Mouse (Mus musculus) heart, postnatal 36 days (tissue): ENCODE measurements around the gene AI597479. TPM values are rescaled to one million over a fixed set of nuclear protein-coding genes. Genes with fewer than 3 reads are reported as not detected.
"Not testable (repeated sequence)": the region's sequence is repeated elsewhere in the genome, so short reads cannot be mapped to it uniquely, and the experiment has no call there.

Experiments
- DNase-seq, 2 experiments: peaks; one replicate each; pipeline ENCODE4 v3.0.0; 2021 to 2022
- intact Hi-C: fragments of 180-260 bp; cut with DNase I; formaldehyde crosslinking; loops from one replicate; pipeline ENCODE4 v1.15.1; 2025
- total RNA-seq, 2 experiments: library from RNA; stranded (reverse); gene quantifications; 2 replicates each; pipeline ENCODE4 v1.2.3; 2021

Gene AI597479
- total RNA-seq, 2 experiments from 2014 or later: 17.6 to 19.9 TPM

DNA sequence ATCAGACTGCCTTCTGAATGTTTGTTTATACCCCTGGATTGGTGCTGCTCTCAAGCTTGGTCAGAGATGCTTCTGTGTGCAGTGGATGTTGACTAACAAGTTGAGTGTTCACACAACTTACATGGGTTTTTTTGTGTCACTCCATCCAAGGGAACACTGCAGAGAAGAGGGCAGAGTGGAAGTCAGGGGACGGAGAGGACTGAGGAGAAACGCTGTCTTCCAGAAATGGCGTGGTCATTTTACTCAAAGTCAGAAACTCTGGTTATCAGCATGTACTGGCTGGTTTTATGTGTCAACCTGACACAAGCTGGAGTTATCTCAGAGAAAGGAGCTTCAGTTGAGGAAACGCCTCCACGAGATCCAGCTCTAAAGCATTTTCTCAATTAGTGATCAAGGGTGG is 22.4 kb downstream of the AI597479 start:
- DNase-seq: no peak
- intact Hi-C loops: no loop called here

DNA sequence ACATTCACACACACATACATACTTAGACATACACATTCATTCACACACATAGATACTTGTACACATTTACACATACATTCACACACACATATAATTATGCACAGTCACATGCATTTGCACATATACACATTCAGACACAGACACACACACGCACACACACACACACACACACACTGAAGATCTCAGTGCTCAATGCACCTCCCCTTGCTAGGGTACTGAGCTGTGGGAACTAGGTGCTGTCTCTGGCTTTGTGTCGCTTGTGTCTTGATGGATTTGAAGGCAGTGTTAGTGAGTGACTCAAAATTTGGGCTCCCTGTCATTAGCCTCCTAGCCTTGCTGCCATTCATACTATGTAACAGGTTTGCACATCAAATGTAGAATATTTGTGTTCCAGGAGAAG is 24.1 kb downstream of the AI597479 start:
- DNase-seq: no peak
- intact Hi-C loops: no loop called here

DNA sequence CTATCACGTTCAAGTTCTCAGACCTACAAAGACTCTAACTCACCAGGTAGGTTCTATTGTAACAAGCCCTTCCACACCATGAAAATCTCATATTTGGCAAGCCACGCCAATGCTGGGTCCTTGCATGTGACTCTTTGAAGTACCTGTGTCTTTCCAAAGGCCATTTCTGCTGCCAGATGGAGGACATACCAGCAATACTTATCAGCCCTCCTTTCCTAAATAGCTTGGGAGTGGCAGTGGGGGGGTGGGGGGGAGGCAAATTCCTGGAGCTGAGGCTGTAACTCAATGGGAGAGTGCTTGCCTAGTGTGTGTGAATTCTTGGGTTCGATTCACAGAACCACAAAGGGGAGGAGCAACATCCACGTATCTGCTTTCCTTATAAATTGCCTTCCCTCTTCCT is 26.2 kb downstream of the AI597479 start:
- intact Hi-C loops: no loop called here
- DNase-seq: no peak

DNA sequence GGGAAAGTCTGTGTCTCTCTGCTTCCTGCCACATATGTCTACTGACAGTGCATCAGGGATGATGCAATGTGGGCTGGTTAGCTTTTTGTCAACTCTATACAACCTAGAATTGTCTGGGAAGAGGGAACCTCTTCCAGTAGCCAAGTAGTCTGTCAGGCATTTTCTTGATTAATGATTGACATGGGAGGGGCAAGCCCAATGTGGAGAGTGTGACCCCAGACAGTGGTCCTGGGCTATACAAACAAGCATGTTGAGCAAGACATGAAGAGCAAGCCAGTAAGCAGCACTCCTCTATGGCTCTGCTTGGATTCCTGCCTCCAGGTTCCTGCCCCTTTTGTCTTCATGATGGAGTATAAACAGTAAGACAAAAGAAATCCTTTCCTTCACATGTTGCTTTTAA is 28.7 kb downstream of the AI597479 start:
- intact Hi-C loops: no loop called here
- DNase-seq: no peak

DNA sequence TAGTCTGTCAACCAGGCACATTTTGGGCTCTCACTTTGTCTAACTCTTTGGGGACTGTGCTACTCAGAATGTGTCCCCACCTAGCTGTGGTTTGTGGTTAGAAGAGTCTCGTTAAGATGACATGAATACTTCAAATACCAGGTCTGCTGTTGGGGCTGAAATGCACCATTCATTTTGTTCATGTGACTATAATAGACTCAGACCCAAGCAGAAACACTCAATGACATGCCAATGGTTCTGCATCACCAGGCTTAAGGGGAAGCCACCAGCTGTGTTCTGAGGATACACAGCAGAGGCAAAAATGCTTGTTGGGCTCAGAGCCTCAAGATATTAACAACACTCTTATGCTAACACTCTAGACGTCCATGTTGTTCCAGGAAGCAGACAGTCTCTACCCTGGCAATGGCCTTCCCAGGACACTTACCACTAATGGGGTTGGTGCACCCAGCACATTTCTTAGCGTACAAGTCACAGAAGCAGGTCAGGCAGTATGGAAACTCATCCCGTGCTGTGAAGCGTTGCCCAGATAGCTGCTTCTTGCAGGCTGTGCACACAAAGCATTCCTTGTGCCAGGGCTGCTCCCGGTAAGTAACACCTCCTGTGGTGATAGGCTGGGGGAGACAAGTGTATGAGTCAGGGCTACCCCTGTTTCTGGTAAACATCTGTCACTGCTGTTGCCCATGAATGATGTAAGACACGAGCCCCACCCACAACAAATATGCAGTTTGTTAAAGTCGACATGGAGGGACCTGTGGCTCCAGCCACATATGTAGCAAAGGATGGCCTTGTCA is 29.5 kb downstream of the AI597479 start:
- DNase-seq: no peak
- intact Hi-C loops: no loop called here

DNA sequence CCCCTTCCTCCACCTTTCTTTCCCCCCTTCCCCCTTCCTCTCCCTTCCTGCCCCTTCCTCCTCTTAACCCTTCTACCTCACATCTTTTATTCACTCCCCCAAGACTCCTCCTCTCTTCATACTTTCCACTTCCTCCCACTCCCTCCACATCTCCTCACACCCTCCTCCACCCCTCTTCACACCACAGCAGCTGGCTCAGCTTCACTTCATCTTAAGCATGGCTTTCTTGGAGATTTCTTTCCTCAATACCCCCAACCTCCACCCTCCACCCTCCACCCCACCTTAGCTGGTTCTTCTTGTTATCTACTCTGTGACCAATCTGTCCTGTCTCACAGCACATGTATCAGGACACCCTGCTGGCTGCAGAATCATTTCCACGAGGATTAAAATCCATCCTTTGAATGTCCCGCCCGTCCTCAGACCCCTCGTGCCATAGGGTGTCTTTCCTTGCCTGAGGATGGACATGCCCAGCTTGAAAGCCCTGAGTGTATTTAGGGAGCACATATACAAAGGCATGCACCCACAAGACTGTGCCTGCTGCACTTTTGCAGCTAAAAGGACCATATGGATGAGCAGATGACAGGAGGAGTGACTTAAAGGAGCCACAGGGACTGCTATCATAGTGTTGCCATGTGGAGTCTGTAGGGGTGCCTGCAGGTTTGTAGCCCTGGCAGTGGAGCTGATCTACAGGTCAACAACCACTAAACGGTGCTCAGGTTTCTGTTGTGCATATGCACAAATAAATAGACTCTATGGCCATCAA is 31.9 kb downstream of the AI597479 start:
- intact Hi-C loops: loop anchor here (10.0 kb wide), 1 partner anchor 414 kb away; no protein-coding TSS in a partner anchor
- no peak for DNase-seq

DNA sequence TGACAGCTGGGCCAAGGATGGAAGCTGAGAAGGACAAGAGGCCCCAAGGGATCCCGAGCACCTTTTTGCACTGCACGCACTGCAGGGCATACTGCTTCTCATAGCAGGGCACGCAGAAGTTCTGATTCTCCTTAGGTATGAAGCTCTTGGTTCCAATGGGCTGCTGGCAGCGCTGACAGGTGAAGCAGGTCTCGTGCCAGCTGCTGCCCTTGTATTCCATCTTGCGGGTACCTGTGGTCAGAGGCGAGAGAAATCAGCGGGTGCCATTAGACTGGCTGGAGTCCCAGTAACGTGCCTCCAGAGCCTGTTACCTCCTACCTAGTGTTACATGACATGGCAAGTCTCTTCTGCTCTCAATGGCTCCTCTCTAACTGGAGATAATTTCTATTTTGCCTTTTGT is 33.1 kb downstream of the AI597479 start:
- intact Hi-C loops: loop anchor here (10.0 kb wide), 1 partner anchor 413 kb away; no protein-coding TSS in a partner anchor
- DNase-seq: no peak

DNA sequence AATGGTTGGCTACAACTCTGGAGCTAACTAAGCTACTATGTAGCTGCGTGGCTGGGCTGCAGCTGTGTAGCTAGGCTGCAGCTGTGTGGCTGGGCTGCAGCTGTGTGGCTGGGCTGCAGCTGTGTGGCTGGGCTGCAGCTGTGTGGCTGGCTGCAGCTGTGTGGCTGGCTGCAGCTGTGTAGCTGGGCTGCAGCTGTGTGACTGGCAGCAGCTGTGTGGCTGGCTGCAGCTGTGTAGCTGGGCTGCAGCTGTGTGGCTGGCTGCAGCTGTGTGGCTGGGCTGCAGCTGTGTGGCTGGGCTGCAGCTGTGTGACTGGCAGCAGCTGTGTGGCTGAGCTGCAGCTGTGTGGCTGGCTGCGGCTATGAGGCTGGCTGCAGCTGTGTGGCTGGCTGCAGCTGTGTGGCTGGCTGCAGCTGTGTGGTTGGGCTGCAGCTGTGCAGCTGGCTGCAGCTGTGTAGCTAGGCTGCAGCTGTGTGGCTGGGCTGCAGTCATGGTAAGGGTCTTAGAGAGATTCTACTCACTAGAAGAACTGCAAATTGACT is 38.0 kb downstream of the AI597479 start:
- not testable (repeated sequence) for DNase-seq
- intact Hi-C loops: loop anchor here (5.0 to 10.0 kb wide), 2 partner anchors 408 to 601 kb away; no protein-coding TSS in a partner anchor

DNA sequence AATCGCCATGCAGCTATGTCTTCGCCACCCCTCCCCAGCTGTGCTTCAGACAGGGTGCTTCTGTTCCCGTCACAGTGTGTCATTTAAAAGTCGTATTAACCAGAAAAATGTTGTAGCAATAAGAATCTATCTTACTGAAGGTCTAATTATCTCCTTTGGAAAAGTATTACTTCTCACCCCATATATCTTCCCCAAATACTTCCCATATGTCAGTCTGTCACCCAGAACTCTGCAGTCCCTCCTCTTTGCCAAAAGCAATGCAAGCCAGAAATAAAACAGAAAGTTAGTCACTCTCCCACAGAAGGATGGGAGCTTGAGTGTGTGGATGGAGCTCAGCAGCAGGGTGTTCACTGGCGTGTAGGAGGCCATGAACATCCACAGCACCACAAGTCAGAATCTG is 38.8 kb downstream of the AI597479 start:
- DNase-seq: no peak
- intact Hi-C loops: loop anchor here (5.0 to 10.0 kb wide), 2 partner anchors 407 to 600 kb away; no protein-coding TSS in a partner anchor

DNA sequence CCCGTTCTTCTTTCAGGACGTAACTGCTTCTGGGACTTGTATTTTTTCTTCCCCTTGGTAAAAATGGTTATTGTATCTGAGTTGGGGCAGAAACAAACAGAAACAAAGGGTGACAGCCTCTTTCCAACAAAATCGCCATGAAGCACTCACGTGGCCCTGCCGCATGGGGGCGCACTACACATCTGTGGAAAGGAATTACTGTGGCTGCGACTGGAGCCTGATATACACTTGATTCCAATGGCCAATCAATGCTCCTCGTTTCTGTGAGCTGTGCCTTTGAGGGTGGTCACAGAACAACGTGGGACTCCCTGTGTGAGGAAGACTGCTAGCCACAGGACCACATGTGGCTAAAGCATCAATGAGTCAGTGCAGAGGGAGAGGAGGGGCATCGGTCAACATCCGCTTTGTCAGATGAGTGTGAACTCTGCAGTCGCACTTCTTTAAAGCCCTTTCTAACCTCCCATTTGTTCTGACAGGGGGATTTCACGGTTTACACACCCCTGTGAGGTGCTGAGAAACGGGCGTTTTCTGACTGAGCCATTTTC is 39.8 kb downstream of the AI597479 start:
- intact Hi-C loops: loop anchor here (5.0 to 10.0 kb wide), 2 partner anchors 406 to 599 kb away; no protein-coding TSS in a partner anchor
- no peak for DNase-seq

DNA sequence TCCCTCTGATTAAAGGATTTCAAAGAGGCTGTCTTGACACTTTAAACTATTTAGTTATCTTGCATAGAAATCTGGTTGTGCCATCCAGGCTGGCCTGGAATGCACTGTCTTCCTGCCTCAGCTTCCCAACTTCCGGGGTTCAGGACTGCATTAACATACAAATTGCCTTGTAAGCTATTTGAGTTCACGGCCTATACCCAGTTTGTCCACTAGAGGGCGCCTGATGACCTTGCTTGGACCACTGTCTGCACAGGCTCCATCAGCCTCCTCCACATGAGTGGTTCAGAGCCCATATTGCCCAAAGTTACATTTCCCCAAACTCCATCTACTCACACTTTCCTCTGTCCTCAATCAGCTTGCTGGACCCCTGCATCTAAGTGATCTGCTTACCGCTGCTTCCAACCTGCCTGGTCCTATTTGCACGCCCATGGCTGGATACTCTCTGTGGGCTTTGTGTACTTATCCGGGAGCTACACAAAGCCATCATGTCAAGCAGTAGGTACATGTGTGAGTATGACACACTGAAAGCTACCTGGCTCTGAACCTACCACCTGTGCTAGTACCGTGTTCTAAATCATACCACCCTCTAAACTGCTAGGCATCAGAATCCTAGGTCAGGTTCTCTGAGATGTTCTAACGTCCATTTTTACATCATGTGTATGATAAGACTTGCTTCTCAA is 41.2 kb downstream of the AI597479 start:
- intact Hi-C loops: loop anchor here (1.0 to 10.0 kb wide), 3 partner anchors 125 to 598 kb away; no protein-coding TSS in a partner anchor
- peak; percentile 86 to 88 for DNase-seq

DNA sequence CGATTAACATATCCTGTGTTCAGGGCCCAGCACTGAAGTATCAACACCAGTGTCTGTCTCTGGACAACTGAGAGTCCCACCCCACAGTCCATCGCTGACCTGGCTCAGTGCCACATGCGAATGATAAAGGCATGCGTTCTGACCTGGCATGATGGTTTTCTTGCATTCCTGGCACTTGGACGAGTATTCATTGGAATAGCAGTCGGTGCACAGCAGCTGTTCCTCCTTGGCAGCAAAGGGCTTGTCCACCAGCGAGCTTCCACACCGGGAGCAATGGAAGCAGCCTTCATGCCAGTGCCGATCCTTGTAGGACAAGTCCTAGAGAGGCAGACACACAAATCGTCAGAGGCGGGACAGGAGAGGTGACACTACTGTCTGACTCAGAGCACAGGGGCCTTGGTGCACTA is 43.0 kb downstream of the AI597479 start:
- no peak for DNase-seq
- intact Hi-C loops: no loop called here

DNA sequence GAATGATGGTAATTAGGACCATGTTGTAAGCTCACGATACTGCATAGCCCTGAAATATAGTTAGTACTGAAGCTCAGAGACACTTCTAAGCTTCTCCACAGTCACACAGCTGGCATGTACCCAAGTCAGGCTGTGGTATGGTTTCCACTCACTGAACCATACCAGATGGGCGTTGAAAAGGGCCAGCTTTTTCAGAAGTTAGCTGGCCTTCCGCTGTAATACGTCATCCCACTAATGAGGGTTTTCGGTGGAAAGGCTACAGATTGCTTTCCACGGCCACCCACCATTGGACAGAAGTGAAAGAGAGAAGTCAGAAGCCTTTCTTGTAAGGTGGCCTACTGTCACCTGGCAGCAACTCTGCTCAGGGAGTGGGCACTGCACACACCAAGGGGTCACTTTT is 44.3 kb downstream of the AI597479 start:
- intact Hi-C loops: loop anchor here (1.0 kb wide), 1 partner anchor 121 kb away; no protein-coding TSS in a partner anchor

DNA sequence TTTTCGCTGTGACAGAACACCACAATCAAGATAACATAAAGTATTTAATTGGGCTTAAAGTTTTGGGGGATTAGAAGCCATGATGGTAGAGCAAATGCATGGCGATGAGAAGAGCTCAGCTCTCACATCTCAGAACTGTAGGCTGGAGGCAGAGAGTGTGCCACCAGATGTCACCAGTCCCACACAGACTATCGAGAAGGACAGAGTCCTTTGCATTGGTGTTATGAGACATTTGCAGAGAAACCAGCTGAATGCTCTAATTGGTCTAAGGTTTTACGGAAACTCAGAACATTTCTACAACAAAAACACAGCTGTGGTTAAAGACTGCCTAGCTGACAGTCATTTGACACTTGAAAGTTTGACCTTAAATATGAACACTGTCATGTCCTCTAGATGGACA is 44.8 kb downstream of the AI597479 start:
- intact Hi-C loops: loop anchor here (1.0 kb wide), 1 partner anchor 121 kb away; no protein-coding TSS in a partner anchor
- no peak for DNase-seq

More for the DNA sequence above, 44.3 kb downstream of the AI597479 start:
- no peak for DNase-seq

DNA sequence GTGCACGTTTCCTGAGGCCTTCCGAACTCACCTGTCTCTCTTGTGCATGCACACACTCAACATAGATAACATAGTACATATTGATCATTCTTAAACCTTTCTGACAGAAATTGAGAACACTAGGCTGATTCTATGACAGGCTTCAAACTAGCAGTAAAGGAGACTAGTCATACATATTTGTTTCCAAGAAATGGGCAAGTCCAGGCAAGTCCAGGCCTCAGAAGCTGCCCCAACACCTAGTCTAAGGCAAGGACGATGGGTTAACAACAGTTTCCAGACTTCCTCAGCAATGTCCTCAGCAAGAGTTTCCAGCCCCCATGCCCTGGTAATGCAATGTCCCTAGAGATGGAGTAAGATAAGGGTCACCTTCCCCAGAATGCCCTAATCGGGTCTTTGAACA is 45.3 kb downstream of the AI597479 start:
- no peak for DNase-seq
- intact Hi-C loops: loop anchor here (1.0 kb wide), 1 partner anchor 121 kb away; no protein-coding TSS in a partner anchor

DNA sequence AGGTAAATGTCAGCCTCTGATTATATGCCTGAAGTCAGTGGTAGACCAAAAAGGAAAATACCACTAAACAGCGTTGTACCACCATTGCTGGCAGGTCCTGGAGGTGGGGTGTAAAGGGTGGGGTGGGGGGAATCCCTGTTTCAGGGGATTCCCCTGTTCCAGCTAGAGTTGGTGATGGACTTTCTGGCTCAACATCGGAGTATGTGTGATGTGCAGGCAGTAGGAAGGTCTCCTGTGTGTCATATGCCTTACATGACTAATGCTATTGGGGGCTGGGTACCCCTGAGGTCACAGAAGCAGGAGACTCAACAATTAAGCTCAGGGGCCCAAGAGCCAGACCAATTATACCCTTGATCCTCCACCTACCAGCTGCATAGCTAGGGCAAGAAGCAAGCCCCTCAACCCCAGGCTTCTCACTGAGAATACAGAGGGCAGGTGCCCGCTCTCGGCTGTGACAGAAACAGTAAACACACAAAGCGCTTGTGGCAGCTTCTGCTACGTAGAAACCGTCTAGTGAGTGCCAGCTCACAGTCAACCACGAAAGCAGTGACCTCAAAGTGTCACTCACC is 45.9 kb downstream of the AI597479 start:
- no peak for DNase-seq
- intact Hi-C loops: no loop called here

DNA sequence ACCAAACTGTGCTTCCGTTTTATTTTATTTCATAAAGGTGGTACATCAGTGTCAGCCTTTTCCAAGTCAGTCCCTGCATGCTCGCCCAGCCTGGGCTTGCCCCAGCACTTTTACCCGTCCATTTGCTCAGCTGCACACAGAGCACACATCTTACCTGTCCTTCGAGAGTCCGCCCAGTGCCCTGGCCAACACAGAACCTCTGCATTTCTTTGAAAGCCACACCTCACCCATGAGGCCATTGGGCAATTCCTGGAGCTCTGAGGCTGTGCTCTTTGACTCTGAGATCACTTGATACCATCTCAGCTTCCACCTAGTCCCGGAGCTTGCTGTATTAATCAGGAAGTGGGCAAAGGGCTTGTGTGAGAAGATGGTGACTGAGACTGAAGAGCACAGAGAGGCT is 46.9 kb downstream of the AI597479 start:
- DNase-seq: no peak
- intact Hi-C loops: no loop called here

DNA sequence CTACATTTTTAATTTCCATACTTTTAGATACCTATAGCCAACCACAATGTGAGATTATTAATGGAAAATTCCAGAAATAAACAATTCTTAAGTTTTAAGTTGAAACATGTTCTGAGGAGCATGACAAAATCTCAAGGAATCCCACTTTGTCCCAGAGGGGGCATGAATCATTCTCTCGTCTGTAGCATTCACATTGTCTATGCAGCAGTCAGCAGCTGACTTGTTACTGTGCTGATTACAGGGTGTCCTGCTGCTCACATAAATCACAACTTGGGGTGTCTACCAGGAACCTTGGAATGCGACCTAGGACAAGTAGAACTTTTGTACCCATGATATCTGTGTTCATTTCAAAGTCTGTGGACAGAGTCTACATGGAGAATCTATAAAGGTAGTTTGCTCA is 49.0 kb downstream of the AI597479 start:
- DNase-seq: no peak
- intact Hi-C loops: no loop called here

DNA sequence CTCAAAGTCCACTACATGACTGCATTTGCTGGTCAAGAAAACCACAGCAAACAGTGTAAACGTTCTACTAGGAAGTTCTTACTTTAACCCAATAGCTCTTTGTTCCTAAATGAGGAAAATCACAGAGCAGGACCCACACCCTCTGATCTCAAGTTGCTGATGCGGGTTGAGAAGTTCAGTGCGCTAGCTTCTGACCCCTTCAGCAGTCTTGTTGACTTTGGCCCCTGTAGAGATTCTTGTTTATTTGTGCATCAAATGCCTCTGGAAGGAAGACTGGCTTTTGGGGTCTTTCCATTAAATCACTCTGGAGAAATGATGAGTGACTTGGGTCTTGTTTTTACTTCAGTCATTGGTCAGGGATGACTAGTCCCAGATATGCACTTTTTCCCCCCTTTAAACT is 51.7 kb downstream of the AI597479 start:
- intact Hi-C loops: no loop called here
- DNase-seq: no peak

DNA sequence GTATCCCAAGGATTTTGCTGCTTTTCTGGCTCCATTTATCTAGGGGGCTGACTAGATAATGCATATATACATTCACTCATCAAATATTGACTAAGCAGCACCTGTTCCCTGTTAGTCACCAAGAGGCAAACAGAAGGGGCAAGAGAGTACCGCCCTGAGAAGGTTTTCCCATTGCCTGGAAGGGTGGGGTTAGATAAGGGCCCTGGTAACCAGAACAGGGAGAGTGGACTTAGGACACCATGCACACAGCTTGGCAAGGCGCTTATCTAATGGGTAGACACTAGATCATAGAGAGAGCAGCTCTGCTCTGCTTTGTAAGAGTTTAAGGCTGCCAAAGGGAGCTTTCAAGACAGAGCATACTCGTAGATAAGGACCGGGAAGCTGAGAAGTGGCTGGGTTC is 54.1 kb downstream of the AI597479 start:
- intact Hi-C loops: no loop called here
- no peak for DNase-seq
